Mouse (Mus musculus): ENCODE measurements around the gene Olfr201. TPM values are rescaled to one million over a fixed set of nuclear protein-coding genes. Genes with fewer than 3 reads are reported as not detected.
"Not testable (repeated sequence)": the region's sequence is repeated elsewhere in the genome, so short reads cannot be mapped to it uniquely, and the experiment has no call there.

The Olfr201 gene
- polyA plus RNA-seq (2012; rRNA removed), result not detected in 2 replicates

DNA sequence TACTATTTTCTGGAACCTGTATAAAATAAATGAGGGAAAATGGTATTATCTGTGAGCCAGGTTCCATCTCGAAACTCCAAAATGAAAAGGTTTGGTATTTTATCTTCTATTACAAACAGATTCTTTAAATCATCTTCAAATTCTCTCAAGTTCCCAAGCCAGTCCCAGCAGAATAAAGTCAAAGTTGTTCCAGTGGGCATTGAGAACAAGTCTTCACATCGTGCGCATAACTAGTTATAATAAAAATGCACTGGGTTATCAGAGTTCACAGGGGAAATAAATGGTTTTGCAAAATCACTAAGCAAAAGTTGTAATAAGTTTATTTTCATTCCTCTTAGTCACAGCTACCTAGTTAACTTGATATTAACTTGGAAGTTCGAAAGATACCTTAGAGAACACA lies at the start of gene Olfr201:
Gene Olfr201 (minus strand): TSS at position 101 of the 400 bp plus-strand sequence.
- DNase-seq (ENCODE audit: extremely low spot score in 1 of 2, low spot score in 1 of 2), result not testable (repeated sequence)

- no peak for DNase-seq (ENCODE audit: extremely low spot score in 1 of 2, low spot score in 1 of 2)
Measured at GRCm38 (mm10) chr16:59318148-59318547, 45.7 kb upstream of the Olfr201 start, which contains the start of gene Olfr204. TSS of gene Olfr204 (minus strand) at chr16:59318248.

DNA sequence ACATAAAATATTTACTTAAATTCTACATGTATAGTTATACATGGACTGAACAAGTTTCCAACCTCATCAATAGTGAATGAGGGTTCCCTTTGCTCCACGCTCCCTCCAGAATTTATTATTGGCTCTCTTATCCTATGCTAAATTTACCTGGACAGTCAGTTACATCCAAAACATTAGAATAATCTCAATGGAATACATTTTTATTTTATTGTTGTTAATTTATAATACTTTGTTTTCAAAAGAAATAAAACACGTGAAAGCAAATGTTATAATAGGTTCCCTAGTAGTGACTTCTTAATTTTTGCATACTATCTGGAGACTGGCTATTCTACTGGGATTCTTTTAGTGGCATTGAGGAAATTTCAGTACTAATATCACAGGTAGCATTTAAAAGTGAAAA lies 26.1 kb upstream of the Olfr201 start, which contains the start of gene Olfr203:
Gene Olfr203 (plus strand): TSS at position 301 of the 400 bp plus-strand sequence.
- no peak for DNase-seq (ENCODE audit: extremely low spot score in 1 of 2, low spot score in 1 of 2)

DNA sequence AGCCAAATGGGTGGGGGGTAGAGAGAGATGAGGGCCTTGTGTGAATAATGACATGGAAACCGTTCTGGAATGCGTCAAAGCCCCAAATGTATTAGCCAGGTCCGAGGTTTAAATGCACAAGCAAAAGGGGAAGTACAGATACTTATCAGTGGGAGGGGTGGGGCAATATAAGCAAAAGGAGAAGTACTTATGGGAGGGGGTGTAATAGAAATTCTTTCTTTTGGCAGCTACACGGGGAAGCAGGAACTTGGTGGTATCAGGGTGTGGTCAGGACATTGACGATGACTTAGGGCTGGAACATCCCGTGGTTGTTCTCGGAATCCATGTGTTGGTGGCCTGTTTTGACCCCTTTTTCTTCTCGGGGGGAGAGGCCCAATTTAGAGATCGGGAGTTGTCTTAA lies 15.1 kb upstream of the Olfr201 start:
- DNase-seq (ENCODE audit: extremely low spot score in 1 of 2, low spot score in 1 of 2), result not testable (repeated sequence)

GRCm38 (mm10) chr16:59286693-59287092 lies 14.3 kb upstream of the Olfr201 start, which contains the start of gene Olfr202:
TSS of gene Olfr202 (minus strand) at chr16:59286793.
- no peak for DNase-seq (ENCODE audit: extremely low spot score in 1 of 2, low spot score in 1 of 2)

DNA sequence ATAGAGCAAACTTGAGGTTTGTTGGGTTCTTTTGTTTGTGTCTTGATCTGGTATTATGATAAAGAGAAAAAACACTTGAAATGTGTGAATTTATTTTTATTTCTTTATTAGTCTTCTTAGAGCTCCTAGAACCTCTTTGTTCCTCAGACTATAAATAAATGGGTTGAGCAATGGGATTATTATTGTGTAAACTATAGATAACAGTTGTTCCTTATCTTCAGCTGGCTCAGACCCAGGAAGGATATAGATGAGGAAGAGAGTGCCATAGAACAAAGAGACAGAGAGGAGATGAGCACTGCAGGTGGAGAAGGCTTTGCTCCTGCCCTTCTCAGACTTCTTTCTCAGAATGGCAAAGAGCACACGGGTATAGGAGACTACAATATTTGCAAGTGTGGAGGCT lies 11.0 kb upstream of the Olfr201 start:
- DNase-seq (ENCODE audit: extremely low spot score in 1 of 2, low spot score in 1 of 2), result no peak

- no peak for DNase-seq (ENCODE audit: extremely low spot score in 1 of 2, low spot score in 1 of 2)
Measured at GRCm38 (mm10) chr16:59280542-59280941, 8.1 kb upstream of the Olfr201 start.

DNA sequence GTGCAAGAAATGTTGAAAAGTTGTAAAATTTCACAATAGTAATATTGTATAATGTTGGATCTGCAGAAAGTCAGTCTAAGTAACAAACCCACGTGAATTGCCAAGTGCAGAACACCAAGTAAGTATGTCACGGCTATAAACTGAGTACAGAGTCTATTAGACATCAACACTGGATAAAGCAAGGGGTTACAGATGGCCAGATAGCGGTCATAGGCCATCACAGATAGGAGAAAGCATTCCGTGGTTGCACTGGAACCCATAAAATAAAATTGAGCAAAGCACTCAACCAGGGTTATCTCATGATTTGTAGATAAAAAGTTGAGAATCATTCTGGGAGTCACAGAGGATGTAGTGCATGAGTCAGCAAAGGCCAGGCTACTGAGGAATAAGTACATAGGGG lies 3.3 kb downstream of the Olfr201 start:
- not testable (repeated sequence) for DNase-seq (ENCODE audit: extremely low spot score in 1 of 2, low spot score in 1 of 2)

DNA sequence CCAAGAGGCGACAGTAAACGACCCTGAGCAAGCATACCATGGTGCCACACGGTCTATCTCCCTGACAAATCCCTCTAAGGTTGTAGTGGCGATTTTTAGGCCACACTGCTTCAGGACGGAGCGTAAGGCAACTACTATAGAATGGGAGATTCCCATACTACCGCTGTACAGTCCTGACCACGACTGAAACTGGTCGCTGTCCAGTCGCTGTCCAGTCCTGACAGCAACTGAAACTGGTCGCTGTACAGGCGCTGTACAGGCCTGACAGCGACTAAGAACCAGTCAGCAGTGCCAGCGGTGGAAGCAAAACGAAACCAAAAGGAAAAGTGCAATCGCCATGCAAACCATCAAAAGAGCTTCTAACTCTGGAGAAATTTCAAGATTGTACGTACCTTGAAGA lies 22.7 kb downstream of the Olfr201 start:
- DNase-seq (ENCODE audit: extremely low spot score in 1 of 2, low spot score in 1 of 2), result no peak

GRCm38 (mm10) chr16:59219667-59220066 lies 52.8 kb downstream of the Olfr201 start, which contains the start of gene Olfr199:
TSS of gene Olfr199 (minus strand) at chr16:59219767.
- DNase-seq (ENCODE audit: extremely low spot score in 1 of 2, low spot score in 1 of 2), result not testable (repeated sequence)

DNA sequence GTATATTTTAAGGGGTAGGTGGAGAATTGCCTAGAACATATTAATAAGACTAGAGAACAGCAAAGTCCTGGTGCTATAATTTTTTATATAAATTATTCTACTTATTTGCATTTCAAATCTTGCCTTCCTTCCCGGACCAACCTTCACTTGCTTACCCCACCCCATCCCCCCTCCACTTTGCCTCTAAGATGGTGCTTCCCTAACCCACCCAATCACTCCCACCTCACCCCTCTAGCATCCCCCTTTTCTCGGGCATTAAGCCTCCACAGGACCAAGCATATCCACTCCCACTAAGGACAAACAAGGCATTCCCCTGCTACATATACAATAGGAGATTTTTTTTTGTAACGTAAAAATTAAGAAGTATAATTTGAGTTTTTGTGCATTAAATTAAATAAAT lies 54.6 kb downstream of the Olfr201 start:
- not testable (repeated sequence) for DNase-seq (ENCODE audit: extremely low spot score in 1 of 2, low spot score in 1 of 2)

Other genes with a start within 250 kb of the Olfr201 start
- gene Olfr186, start 242.3 kb downstream of the Olfr201 start, polyA plus RNA-seq (2012; rRNA removed), result 0.06 TPM in 1 of 2 replicates, not detected in the other
- not detected in 2 replicates for gene Olfr187, start 232.9 kb downstream of the Olfr201 start, polyA plus RNA-seq (2012; rRNA removed)
- not detected in 2 replicates for gene Olfr190, start 194.6 kb downstream of the Olfr201 start, polyA plus RNA-seq (2012; rRNA removed)
- not detected in 2 replicates for gene Olfr191, start 182.8 kb downstream of the Olfr201 start, polyA plus RNA-seq (2012; rRNA removed)
- not detected in 2 replicates for gene Olfr193, start 160.8 kb downstream of the Olfr201 start, polyA plus RNA-seq (2012; rRNA removed)
- gene Olfr194, start 151.6 kb downstream of the Olfr201 start, polyA plus RNA-seq (2012; rRNA removed), result not detected in 2 replicates
- gene Olfr195, start 125.6 kb downstream of the Olfr201 start, polyA plus RNA-seq (2012; rRNA removed), result not detected in 2 replicates
- gene Olfr196, start 102.2 kb downstream of the Olfr201 start, polyA plus RNA-seq (2012; rRNA removed), result not detected in 2 replicates
- not detected in 2 replicates for gene Olfr198, start 69.1 kb downstream of the Olfr201 start, polyA plus RNA-seq (2012; rRNA removed)
- gene Olfr199, start 52.9 kb downstream of the Olfr201 start, polyA plus RNA-seq (2012; rRNA removed), result not detected in 2 replicates
- gene Olfr202, start 14.2 kb upstream of the Olfr201 start, polyA plus RNA-seq (2012; rRNA removed), result not detected in 2 replicates
- gene Olfr203, start 26.2 kb upstream of the Olfr201 start, polyA plus RNA-seq (2012; rRNA removed), result not detected in 2 replicates
- not detected in 2 replicates for gene Olfr204, start 45.6 kb upstream of the Olfr201 start, polyA plus RNA-seq (2012; rRNA removed)
- gene Olfr205, start 58.5 kb upstream of the Olfr201 start, polyA plus RNA-seq (2012; rRNA removed), result not detected in 2 replicates
- gene Olfr206, start 76.6 kb upstream of the Olfr201 start, polyA plus RNA-seq (2012; rRNA removed), result not detected in 2 replicates
- gene Olfr209, start 91.4 kb upstream of the Olfr201 start, polyA plus RNA-seq (2012; rRNA removed), result 0.20 and 0.50 TPM in 2 replicates
- 0.04 TPM in 2 replicates for gene Gabrr3, start 134.7 kb upstream of the Olfr201 start, polyA plus RNA-seq (2012; rRNA removed)
- gene Riox2, start 199.1 kb upstream of the Olfr201 start, polyA plus RNA-seq (2012; rRNA removed), result 8.0 and 9.9 TPM in 2 replicates

All from frontal cortex, adult 2 months (tissue).